Mouse (Mus musculus) erythroblast, embryonic 14.5 days (primary cell): ENCODE measurements around the gene Mta2.

ENCODE experiments used
- GATA1 ChIP-seq: IDR thresholded peaks from 2 replicates; pipeline ENCODE4 v1.6.1; 2012; ENCODE audit warnings: low read length, inconsistent platforms, mixed read lengths
- TAL1 ChIP-seq: IDR thresholded peaks from 3 replicates; pipeline ENCODE4 v1.6.1; 2012; ENCODE audit warnings: low read length, inconsistent platforms, mixed read lengths

GRCm38 (mm10) chr19:8981450-8982168 lies 39.9 kb downstream of the Mta2 start:
- no peak for TF ChIP-seq GATA1
- no peak for TF ChIP-seq TAL1
